Mouse (Mus musculus) lung, adult 2 months (tissue): ENCODE results near the gene Pter. TPM values are rescaled to one million over a fixed set of nuclear protein-coding genes. Genes with fewer than 3 reads are reported as not detected.

ENCODE experiments used
- DNase-seq: peaks from one replicate; pipeline ENCODE4 v3.0.0; 2022
- H3K4me1 ChIP-seq: fragments of 200-500 bp; 2 replicates; pipeline ENCODE4 v1.6.1; 2011; ENCODE audit warnings: low read length; ENCODE audit not compliant: control insufficient read depth, insufficient read depth
- H3K4me3 ChIP-seq: fragments of 200-500 bp; replicated peaks from 2 replicates; pipeline ENCODE3; 2011; ENCODE audit warnings: low read depth, mild to moderate bottlenecking, control low read depth, low read length; ENCODE audit errors: extremely low read depth
- CTCF ChIP-seq: fragments of 200-500 bp; IDR thresholded peaks from 2 replicates; pipeline ENCODE4 v1.5.1; 2011; ENCODE audit warnings: mild to moderate bottlenecking, low read length, control low read depth; ENCODE audit not compliant: insufficient read depth
- POLR2A ChIP-seq: fragments of 200-500 bp; IDR thresholded peaks from 2 replicates; pipeline ENCODE4 v1.6.1; 2011; ENCODE audit warnings: low read depth, mild to moderate bottlenecking, control low read depth, low read length, borderline replicate concordance; ENCODE audit errors: extremely low read depth
- WGBS: fragments of 180-500 bp; shearing (Covaris S2); methylation state at CpG from one replicate; pipeline ENCODE4 v1.1.7; 2018; 5-methylcytosine and 5-hydroxymethylcytosine counted together
- polyA plus RNA-seq: library from polyadenylated mRNA; depleted of rRNA; stranded (reverse); fragments of >200 nt; gene quantifications from 2 replicates; pipeline ENCODE4 v1.2.3, GENCODE M21; 2012

Pter gene
- polyA plus RNA-seq, 1 experiment, result 3.1 TPM

DNA sequence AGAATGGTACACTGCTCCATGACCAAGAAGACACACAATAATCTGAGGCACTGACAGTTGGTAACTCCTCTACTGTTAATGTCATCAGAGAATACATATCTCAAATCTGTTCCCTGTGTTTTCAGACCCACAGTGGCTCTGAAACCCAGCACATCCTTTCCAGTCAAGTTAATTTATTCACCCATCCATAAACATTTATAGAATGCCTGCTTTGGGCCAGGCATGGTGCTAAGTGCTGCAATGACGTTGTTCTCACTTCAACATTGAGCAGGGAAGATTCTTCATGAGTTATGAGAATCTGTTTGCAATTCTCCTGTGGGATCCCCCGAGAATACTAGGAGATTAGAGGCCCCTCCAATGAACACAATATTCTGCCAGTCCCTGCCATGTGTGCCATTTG lies 11.4 kb downstream of the Pter start:
- 59% methylated on average over 2 of the region's 2 CpGs for WGBS
- Histone ChIP-seq H3K4me1 (no peaks in the 10 kb centered on the region), H3K4me3 (no peak overlapping the region)
- no peak for DNase-seq
- no peak for TF ChIP-seq CTCF
- TF ChIP-seq POLR2A, result no peak

DNA sequence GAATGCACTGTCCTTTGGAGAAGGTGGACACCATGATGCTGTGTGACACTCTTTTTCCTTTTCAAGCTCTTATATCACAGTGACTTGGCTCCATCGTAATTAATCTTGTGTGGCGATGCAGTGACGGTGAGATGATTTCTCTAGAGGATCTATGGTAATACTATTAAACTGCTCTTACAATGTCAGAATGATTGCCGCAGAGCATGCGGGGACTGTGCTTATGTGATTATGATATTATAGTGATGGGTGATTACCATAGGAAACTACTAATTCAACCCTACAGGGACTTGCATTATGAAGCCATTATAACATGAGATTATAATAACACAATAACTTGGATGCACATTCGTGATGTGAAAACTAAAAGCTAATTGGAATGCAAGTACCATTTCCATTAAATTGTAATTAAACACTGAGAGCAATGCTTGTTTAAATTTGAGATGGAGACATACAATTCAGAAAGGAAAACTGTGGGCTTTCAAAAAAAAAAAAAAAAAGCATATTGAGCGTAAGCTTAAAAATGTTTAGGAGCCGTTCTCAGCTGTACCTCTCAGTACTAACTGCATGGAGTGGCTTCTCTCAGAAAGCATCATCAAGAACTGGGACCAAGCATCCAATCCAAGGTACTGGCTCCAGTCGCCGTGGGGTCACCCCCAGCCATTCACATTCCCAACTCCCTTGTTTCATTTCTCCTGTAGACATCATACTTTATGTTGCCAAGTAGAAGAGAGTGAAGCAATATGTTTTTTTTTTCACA lies 13.8 kb downstream of the Pter start:
- DNase-seq, result no peak
- 94% methylated on average over 10 of the region's 10 CpGs for WGBS
- no peak for TF ChIP-seq POLR2A
- no peak for TF ChIP-seq CTCF
- Histone ChIP-seq H3K4me1 (no peaks in the 10 kb centered on the region), H3K4me3 (no peak overlapping the region)

DNA sequence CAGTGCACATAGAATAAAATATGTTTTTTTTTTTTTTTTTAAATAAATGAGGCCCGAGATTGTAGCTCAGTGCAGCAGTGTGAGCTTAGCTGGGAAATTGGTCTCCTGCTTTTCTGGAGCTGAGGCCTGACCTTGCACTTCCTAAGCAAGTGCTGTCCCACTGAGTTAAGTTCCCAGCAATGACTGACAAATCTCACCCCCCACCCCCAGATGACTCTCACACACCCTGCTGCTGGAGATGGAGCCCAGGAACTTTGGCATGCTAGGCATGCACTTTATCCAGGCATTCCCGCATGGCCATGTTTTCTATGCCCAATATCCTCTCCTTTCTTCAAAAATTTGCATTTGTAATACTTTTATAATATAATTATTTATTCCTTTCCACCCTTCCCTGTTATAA lies 14.8 kb downstream of the Pter start:
- WGBS, result 77% methylated on average over 2 of the region's 2 CpGs
- TF ChIP-seq CTCF (no peak), POLR2A (no peak)
- no peak overlapping the region for H3K4me3 ChIP-seq
- H3K4me1 ChIP-seq, result no peaks in the 10 kb centered on the region
- DNase-seq, result no peak

DNA sequence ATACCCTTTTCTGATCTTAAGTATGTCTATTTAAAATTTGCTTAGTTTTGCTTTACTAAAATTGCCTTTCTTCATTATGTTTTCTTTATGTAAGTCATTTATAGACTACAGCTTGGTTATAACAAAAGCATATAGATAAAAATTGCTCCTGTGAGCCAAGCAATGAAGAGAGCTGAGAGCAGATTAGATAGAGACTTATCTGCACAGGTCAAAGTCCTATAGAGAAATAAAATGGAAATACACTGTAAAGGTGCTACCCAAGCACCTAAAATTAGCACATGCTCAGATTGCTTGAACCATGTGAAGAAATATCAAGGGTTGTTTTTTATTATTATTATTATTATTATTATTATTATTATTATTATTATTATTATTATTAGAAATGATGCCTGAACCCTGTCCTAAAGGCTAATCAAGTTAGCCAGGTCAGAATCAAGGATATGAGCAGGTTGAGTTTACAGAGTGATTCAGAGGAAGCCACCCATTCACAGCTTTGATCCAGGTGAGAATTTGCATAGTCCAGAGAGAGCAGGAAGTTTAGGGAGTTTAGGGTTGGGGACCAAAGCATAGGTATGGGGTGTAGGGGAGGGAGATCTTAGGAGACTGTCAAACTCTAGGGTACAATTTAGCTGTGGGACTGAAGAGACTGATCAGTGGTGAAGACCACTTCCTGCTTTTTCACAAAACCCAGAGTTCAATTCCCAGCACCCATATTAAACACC lies 33.0 kb downstream of the Pter start:
- no peak for DNase-seq
- TF ChIP-seq POLR2A, result no peak
- TF ChIP-seq CTCF, result no peak
- H3K4me3 ChIP-seq, result no peak overlapping the region
- no peaks in the 10 kb centered on the region for H3K4me1 ChIP-seq

DNA sequence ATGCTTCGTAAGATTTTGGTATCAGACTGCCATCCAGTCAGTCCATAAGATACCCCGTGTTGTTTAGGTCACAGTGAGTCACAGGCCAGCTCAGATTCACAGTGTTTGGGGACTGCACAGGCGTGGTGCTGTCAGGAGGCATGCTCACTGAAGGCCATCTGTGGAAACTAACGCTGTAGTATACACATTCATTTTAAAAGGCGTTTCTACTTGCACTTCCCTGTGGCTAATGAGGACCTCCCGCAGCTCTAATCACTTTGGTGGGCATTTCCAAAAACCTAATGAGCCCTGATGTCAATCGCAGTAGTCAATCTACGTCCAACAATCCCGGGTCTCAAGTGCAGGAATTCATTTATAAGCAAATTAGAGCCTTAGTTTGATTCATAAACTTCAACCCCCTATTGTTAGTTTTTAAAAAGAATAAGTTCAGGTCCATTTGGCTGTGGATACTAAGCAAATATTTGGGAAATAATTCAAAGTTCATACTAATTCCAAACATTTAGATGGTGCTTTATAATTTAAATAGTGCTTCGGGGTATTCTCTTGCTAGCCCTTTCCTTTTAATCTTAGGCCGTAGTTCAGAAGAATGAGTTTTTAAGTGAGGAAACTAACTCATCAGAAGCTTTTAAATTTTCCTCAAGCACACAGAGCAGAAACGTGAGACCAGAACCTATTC lies 46.3 kb downstream of the Pter start:
- no peak overlapping the region for H3K4me3 ChIP-seq
- H3K4me1 ChIP-seq, result no peaks in the 10 kb centered on the region
- DNase-seq, result no peak
- 81% methylated on average over 12 of the region's 12 CpGs for WGBS
- TF ChIP-seq CTCF, result no peak
- no peak for TF ChIP-seq POLR2A

DNA sequence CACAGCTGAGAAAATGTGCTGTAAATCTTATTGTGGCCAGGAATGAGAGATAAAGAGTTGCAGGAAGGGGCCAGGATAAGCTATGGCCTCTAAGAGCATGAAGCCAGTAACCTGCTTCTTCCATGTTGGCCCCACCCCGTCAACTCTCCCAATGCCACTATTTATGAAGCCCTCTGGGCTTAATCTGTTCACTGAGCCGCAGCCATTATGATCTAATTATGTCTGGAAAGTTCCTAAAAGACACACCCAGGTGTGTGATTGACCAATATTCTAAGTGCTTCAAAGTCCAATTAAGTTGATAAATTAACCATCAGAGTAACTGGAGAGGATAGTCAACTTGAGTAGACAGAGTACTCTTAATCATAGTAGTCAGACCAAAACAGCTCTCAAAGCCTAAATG lies 49.9 kb downstream of the Pter start:
- DNase-seq, result no peak
- TF ChIP-seq POLR2A (no peak), CTCF (no peak)
- 94% methylated on average over 2 of the region's 2 CpGs for WGBS

GRCm38 (mm10) chr2:12977367-12977766 lies 53.5 kb downstream of the Pter start:
- 91% methylated on average over 7 of the region's 7 CpGs for WGBS
- DNase-seq, result no peak
- TF ChIP-seq POLR2A (no peak), CTCF (no peak)
- H3K4me1 ChIP-seq, result no peaks in the 10 kb centered on the region
- no peak overlapping the region for H3K4me3 ChIP-seq

More for the DNA sequence above, 49.9 kb downstream of the Pter start:
- no peak overlapping the region for H3K4me3 ChIP-seq
- H3K4me1 ChIP-seq, result no peaks in the 10 kb centered on the region

- H3K4me3 ChIP-seq, result no peak overlapping the region
- 79% methylated on average over 4 of the region's 4 CpGs for WGBS
Measured at GRCm38 (mm10) chr2:12978771-12979170, 54.9 kb downstream of the Pter start.

DNA sequence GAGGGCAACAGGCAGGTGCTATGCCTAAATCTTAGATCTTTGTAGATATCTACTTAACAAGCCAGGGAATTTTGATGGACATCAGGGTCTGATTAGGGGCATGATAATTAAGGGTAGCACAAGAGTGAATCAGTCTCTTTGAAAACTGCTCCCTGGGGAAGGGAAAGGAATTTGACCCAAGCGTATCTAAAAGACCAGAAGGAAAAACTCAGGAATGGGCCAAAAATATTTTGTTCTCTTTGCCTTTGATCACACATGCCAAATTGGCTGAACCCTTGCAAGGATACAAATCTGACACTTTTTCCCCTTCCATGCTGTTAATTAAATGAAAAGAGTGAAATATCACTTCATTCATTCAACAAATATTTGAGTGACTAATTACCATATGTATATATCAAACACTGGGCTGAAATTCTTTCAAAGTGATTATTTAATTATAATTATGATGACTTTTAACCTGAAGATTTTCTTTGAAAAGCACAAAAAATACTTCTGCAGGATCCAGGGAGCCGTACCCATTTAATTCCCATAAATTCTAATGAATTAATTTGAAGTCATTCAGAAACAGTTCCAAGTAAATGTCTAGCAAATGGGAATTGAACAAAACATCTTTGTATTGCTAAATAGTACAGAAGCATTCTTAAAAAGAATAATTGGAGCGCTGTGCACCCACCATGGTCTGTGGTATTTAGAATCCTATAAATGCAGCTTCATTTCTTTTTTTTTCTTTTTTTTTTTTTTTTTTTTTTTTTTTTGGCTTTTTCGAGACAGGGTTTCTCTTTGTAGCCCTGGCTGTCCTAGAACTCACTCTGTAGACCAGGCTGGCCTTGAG lies 61.3 kb downstream of the Pter start:
- TF ChIP-seq CTCF, result no peak
- no peak for TF ChIP-seq POLR2A
- DNase-seq, result no peak
- no peak overlapping the region for H3K4me3 ChIP-seq
- H3K4me1 ChIP-seq, result no peaks in the 10 kb centered on the region
- WGBS, result 81% methylated on average over 4 of the region's 4 CpGs

More at GRCm38 (mm10) chr2:12978771-12979170, 54.9 kb downstream of the Pter start:
- TF ChIP-seq CTCF (no peak), POLR2A (no peak)
- DNase-seq, result no peak
- no peaks in the 10 kb centered on the region for H3K4me1 ChIP-seq
